Mouse (Mus musculus) kidney, adult 9 months (tissue): ENCODE measurements at regions not wholly inside any gene's neighbourhood (a gene's known extent, or its start where the extent isn't known, plus 50 kb on each side); places are given as distances from the start of the nearest gene placed in this dataset.

Experiments
- DNase-seq: peaks from one replicate; pipeline ENCODE4 v3.0.0; 2022

DNA sequence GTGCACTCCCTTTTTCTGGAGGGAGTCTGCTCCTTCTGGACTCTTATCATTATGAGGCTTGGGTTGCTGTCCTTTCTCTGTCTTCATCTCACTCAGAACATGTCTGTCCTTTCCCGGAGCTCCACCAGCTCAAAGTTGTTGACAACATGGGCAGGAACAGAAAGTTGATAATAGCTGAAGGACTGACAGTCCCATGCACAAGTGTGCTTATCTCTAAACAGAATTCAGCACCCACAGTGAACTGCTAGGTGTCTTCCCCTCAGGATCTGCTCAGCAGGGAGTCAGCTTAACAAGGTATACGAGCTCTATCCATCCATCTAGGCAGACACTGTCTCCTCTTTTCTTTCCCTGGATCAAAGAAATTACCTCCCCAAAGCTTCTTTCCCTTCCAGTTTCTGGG is 89.2 kb upstream of the Rab11fip2 start:
- DNase-seq = no peak

DNA sequence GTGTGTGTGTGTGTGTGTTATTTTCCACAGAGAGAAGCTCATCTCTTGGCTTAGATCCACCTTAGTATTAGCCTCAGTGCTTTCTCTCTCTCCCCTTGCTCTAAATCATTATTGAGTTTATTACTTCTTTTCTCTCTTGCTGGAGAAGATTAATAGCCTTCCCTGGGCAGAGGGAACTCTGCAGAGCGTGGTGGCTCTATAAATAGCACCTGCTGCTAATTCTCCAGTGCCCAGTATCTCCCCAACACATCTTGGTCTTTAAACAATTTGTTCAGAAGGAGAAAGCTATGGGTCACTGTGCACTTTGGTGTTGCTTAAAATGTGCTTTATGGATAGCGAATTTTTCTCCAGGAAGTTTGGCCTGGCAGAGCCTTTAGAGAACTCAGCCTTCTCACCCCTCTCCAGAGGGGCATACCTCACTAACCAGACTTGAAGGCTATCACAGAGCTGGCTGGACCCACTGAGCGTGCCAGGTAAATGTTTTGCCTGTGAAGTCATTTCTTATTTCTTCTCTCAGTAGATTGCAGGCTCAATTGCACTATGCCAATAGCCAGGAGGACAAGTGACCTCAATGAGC is 86.8 kb upstream of the Rab11fip2 start:
- no peak for DNase-seq

DNA sequence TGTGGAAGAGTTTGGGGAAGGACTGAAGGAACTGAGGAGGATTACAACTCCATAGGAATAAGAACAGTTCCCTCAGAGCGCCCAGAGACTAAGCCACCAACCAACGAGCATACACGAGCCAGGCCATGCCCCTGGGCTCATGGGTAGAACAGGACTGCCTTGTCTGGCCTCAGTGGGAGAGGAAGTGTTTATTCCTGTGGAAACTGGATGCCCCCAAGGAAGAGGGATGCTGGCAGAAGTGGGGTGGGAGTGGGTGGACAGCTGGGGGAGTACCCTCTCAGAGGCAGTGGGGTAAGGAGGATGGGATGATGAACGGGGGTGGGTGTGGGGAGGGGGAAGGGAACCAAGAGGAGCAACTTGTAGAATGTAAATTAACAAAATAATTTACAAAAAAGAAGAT is 86.3 kb upstream of the Rab11fip2 start:
- no peak for DNase-seq

DNA sequence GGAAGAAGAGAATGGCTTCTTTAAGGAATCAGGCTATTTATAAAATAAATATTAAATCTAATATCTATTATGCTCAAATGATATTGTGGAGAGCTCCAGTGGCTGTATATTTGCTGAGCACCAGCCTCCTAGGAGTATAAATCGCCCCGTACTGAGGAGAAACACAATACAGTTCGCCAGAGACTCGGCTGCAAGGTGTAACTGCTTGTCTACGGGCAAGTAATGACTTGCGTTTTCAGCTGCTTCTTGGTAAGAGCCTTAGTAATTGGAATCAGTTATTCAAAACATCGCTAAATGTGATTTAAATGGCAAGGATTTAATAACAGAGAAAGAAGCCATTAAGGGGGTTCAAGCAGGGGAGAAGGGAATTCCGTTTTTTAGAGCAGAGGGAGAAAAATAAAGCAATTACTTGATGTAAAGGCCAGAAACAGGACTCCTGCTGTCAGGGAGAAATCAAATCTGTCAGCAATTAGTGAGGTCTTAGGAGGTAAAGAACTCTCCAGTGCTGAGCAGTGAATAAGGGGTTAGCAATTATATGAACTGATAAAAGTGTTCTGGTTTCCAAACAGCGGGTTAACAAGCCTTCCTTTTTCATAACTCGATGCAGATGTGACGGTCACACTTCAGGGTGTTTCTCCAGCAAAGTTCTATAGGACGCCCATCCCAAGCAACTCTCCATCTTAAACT is 72.3 kb upstream of the Rab11fip2 start:
- no peak for DNase-seq

DNA sequence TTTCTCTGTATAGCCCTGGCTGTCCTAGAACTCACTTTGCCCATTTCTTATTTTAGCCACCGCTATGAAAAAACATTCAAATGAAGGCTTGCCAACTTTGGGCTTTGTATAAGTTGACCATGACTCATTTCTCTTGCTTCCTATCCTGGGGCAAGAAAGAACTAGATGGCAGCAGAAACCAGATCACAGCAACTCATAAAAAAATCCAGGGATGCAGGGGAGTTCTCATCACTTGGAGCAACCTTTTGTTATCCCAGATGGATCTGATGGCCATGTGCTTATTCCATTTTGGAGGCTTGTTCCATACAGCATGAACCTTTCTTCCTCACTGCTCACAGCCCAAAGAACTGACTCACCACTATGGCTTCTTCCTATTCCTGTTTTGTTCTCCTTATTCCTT is 52.1 kb upstream of the Rab11fip2 start:
- DNase-seq = no peak
